Mouse (Mus musculus) right cerebral cortex, postnatal 4 days (tissue): ENCODE results near the gene Armc9.

Experiments used
- DNase-seq: peaks from one replicate; pipeline ENCODE4 v3.0.0-alpha.2; 2022

The Armc9 gene

GRCm38 (mm10) chr1:86320822-86321413, 166.3 kb downstream of the Armc9 start:
- DNase-seq: no peak
